Mouse (Mus musculus): Measurements from ENCODE around the gene Svs5. TPM values are rescaled to one million over a fixed set of nuclear protein-coding genes. Genes with fewer than 3 reads are reported as not detected.

Svs5 gene
- total and polyA plus RNA-seq, 3 experiments = not detected

DNA sequence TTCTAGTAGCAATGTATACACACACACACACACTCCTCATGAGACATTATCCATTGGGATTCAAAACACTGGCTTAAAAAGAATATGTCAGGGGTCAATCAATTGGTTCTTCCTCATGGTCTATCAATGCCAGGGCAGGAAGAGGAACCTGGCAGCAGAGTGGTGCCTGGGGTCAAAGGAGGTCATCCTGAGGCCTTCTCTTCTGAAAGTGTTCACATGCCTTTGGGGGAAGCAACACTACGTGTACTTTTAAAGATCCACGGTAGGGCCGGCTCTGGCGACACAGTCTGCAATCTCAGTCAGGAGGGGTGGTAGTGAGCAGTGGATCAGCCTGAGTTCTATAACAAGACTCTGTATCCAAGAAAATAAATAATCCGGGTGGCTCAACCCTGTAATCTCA is 27.1 kb downstream of the Svs5 start:
- Histone ChIP-seq H3K4me3 (ENCODE audit: low read depth, low read length) (no peak overlapping the region), H3K4me1 (ENCODE audit: insufficient read depth, low read depth, low read length) (no peaks in the 10 kb centered on the region), H3K27me3 (ENCODE audit: insufficient read depth, low read length) (no peaks in the 10 kb centered on the region; the same call in 1 of the 2 replicates), H3K9me3 (replicated peaks) (0 out of 2 replicates have a peak, but pooled peaks cover 3% of the 10 kb centered on the region), H3K36me3 (replicated peaks) (no peaks in the 10 kb centered on the region)
- no peak for DNase-seq (ENCODE audit: low spot score)
- ATAC-seq (ENCODE audit: extremely low read depth, insufficient number of reproducible peaks, low FRiP score, poor library complexity, severe bottlenecking) = no peak
- TF ChIP-seq TAL1 (conservative IDR thresholded peaks at IDR 0.05; ENCODE audit: low read depth, low read length) = no peak
- no peak for TF ChIP-seq CTCF (IDR thresholded peaks at IDR 0.05; ENCODE audit: low read depth, low read length)
- no peak for TF ChIP-seq GATA1 (IDR thresholded peaks at IDR 0.05; ENCODE audit: borderline replicate concordance, low read length)
- no peak for TF ChIP-seq GATA2 (IDR thresholded peaks at IDR 0.05; ENCODE audit: borderline replicate concordance, low read depth, low read length)
- no peak for TF ChIP-seq POLR2AphosphoS5 (IDR thresholded peaks at IDR 0.05; ENCODE audit: insufficient replicate concordance, low read depth, low read length)

DNA sequence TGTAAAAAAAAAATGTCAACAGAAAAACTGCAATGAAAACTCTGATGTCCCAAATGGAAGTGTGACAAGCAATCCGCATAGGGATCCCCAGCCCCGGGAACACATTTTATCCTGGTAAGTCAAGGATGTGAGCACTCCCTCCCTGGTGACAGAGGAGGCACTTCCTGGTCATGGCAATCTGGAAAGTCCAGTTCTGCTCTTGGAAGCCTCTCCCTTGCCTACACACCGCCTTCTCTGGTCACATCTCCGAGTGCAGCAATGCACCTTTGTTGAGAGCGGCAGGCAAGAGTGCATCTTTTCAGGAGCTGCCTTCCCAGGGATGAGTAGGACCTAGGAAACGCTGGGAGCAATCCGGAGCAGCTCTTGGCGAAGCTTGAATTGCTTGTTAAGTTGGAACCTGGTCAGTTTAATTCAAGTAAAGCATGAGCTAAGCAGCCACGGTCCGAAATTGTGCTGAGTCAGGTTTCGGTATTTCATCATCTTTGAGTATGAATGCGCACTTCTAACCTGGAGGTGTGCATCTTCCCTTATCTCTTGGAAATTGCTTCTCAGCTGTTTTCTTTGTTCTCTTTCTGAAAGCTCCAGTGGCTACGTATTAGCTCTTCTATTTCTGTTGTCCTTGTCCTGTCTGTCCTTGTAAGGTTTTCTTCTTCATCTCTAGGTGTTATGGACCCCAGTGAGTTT is 28.6 kb downstream of the Svs5 start:
- Histone ChIP-seq H3K4me1 (ENCODE audit: insufficient read depth, low read depth, low read length) (no peaks in the 10 kb centered on the region), H3K36me3 (replicated peaks) (no peaks in the 10 kb centered on the region), H3K4me3 (ENCODE audit: low read depth, low read length) (no peak overlapping the region), H3K27me3 (ENCODE audit: insufficient read depth, low read length) (no peaks in the 10 kb centered on the region), H3K9me3 (replicated peaks) (0 out of 2 replicates have a peak, but pooled peaks cover 3% of the 10 kb centered on the region)
- no peak for TF ChIP-seq POLR2AphosphoS5 (IDR thresholded peaks at IDR 0.05; ENCODE audit: insufficient replicate concordance, low read depth, low read length)
- TF ChIP-seq CTCF (IDR thresholded peaks at IDR 0.05; ENCODE audit: low read depth, low read length) = no peak
- TF ChIP-seq GATA2 (IDR thresholded peaks at IDR 0.05; ENCODE audit: borderline replicate concordance, low read depth, low read length) = no peak
- no peak for TF ChIP-seq TAL1 (conservative IDR thresholded peaks at IDR 0.05; ENCODE audit: low read depth, low read length)
- no peak for TF ChIP-seq GATA1 (IDR thresholded peaks at IDR 0.05; ENCODE audit: borderline replicate concordance, low read length)
- no peak for DNase-seq (ENCODE audit: low spot score)
- ATAC-seq (ENCODE audit: extremely low read depth, insufficient number of reproducible peaks, low FRiP score, poor library complexity, severe bottlenecking) = no peak

DNA sequence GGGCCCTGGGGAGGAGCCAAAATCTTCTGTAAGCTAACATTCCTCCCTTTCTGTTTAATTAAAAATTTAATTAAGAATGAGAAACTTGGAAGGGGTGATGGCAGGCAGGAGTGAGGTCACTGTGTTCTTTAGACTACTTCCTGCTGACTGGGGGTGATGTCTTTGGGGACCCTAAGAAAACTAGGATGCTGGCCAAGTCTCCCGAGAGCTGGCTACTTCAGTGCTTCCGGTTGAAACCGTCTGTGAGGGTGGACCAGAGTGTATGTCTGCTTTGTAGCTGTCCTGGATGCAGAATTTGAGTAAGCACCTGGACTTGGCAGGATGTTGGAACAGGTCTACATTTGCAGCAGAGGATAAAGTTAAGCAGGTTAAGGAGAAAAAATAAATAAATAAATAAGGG is 34.4 kb downstream of the Svs5 start:
- DNase-seq (ENCODE audit: low spot score) = no peak
- no peaks in the 10 kb centered on the region for H3K27me3 ChIP-seq (ENCODE audit: insufficient read depth, low read length)
- no peak for ATAC-seq (ENCODE audit: extremely low read depth, insufficient number of reproducible peaks, low FRiP score, poor library complexity, severe bottlenecking)
- 0 out of 2 replicates have a peak, but pooled peaks cover 3% of the 10 kb centered on the region for H3K9me3 ChIP-seq (replicated peaks)
- no peak for TF ChIP-seq TAL1 (conservative IDR thresholded peaks at IDR 0.05; ENCODE audit: low read depth, low read length)
- TF ChIP-seq POLR2AphosphoS5 (IDR thresholded peaks at IDR 0.05; ENCODE audit: insufficient replicate concordance, low read depth, low read length) = no peak
- no peaks in the 10 kb centered on the region for H3K4me1 ChIP-seq (ENCODE audit: insufficient read depth, low read depth, low read length)
- H3K4me3 ChIP-seq (ENCODE audit: low read depth, low read length) = no peak overlapping the region
- no peaks in the 10 kb centered on the region for H3K36me3 ChIP-seq (replicated peaks)

DNA sequence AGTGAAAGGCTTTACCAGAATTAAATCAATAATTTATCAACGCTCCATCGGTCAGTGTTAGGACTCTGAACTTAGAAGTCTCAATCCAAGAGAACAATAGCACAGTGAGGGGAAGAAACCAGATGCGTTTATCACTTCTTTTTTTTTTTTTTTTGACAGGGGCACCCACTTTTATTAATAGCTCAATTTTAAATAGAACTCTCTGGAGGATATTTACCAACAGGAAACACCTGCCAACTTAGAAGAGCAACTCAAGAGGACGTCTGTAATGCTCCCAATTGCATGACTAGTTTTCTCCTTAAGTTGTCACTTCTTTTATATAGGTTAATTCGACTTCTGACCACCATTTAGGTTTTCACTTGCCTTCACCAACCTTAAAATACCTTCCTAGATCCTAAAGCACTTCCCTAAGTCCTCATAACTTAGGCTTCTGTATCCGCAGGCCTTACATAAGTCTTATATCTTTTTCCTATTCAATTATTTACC is 36.1 kb downstream of the Svs5 start:
- no peak for TF ChIP-seq POLR2AphosphoS5 (IDR thresholded peaks at IDR 0.05; ENCODE audit: insufficient replicate concordance, low read depth, low read length)
- TF ChIP-seq TAL1 (conservative IDR thresholded peaks at IDR 0.05; ENCODE audit: low read depth, low read length) = no peak
- TF ChIP-seq GATA1 (IDR thresholded peaks at IDR 0.05; ENCODE audit: borderline replicate concordance, low read length) = no peak
- no peak for TF ChIP-seq CTCF (IDR thresholded peaks at IDR 0.05; ENCODE audit: low read depth, low read length)
- no peak for TF ChIP-seq GATA2 (IDR thresholded peaks at IDR 0.05; ENCODE audit: borderline replicate concordance, low read depth, low read length)
- no peak for ATAC-seq (ENCODE audit: extremely low read depth, insufficient number of reproducible peaks, low FRiP score, poor library complexity, severe bottlenecking)

DNA sequence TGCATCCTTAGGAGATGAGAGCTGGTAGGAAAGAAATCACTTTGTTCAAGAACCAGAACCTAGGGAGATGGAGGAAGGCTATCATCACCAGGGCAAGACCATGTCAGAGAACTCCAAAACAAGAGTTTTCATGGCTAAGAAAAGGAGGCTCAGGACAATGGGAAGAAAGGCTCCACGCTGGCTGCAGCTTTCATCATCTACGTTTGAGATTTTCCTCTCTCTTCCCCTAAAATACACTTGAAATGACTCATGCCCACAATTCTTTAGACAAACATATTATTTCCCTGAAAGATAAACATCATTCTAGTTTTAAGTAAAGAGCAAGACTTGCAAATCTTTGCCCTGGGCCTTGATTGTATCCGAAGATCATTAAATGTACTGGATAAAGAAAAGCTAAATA is 38.8 kb downstream of the Svs5 start:
- Histone ChIP-seq H3K36me3 (replicated peaks) (no peaks in the 10 kb centered on the region), H3K27me3 (ENCODE audit: insufficient read depth, low read length) (no peaks in the 10 kb centered on the region), H3K9me3 (replicated peaks) (no peaks in the 10 kb centered on the region), H3K4me1 (ENCODE audit: insufficient read depth, low read depth, low read length) (no peaks in the 10 kb centered on the region), H3K4me3 (ENCODE audit: low read depth, low read length) (no peak overlapping the region)
- no peak for DNase-seq (ENCODE audit: low spot score)
- no peak for ATAC-seq (ENCODE audit: extremely low read depth, insufficient number of reproducible peaks, low FRiP score, poor library complexity, severe bottlenecking)
- TF ChIP-seq POLR2AphosphoS5 (IDR thresholded peaks at IDR 0.05; ENCODE audit: insufficient replicate concordance, low read depth, low read length) (no peak), TAL1 (conservative IDR thresholded peaks at IDR 0.05; ENCODE audit: low read depth, low read length) (no peak), GATA2 (IDR thresholded peaks at IDR 0.05; ENCODE audit: borderline replicate concordance, low read depth, low read length) (no peak), GATA1 (IDR thresholded peaks at IDR 0.05; ENCODE audit: borderline replicate concordance, low read length) (no peak), CTCF (IDR thresholded peaks at IDR 0.05; ENCODE audit: low read depth, low read length) (no peak)

More for the DNA sequence above, 36.1 kb downstream of the Svs5 start:
- DNase-seq (ENCODE audit: low spot score) = no peak
- no peaks in the 10 kb centered on the region for H3K36me3 ChIP-seq (replicated peaks)
- 0 out of 2 replicates have a peak, but pooled peaks cover 3% of the 10 kb centered on the region for H3K9me3 ChIP-seq (replicated peaks)
- no peak overlapping the region for H3K4me3 ChIP-seq (ENCODE audit: low read depth, low read length)
- H3K4me1 ChIP-seq (ENCODE audit: insufficient read depth, low read depth, low read length) = no peaks in the 10 kb centered on the region
- H3K27me3 ChIP-seq (ENCODE audit: insufficient read depth, low read length) = no peaks in the 10 kb centered on the region

DNA sequence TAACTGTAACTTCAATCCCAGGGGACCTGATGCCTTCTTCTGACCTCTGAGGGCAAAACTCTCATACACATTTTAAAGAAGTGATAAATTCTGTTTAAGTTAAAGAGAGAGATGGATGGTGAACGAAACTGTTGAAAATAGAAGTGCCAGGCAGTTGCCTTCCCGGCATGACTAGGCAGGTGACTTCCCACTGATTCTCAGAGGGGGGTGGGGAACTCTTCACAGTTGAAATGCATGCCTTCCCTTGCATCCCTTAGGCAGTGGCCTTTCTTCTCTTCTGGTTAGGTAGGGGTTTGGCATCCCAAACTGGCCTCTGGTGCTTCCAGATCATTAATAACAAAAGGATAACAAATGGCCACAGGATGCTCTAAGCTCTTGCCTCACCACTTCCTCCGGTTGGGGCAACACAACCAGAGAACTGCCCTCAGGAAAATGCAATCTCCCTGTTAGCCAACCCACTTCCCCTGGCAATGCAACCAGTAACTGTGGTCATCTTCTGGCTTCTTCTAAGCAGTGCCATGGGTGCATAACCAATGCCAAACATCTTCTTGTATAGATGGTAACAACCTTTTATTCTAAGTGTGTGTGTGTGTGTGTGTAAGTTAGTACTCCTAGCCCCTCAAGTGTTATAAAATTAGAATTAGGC is 40.0 kb downstream of the Svs5 start:
- DNase-seq (ENCODE audit: low spot score) (no peak), ATAC-seq (ENCODE audit: extremely low read depth, insufficient number of reproducible peaks, low FRiP score, poor library complexity, severe bottlenecking) (no peak)
- H3K4me1 ChIP-seq (ENCODE audit: insufficient read depth, low read depth, low read length) = no peaks in the 10 kb centered on the region
- TF ChIP-seq GATA2 (IDR thresholded peaks at IDR 0.05; ENCODE audit: borderline replicate concordance, low read depth, low read length) = no peak
- no peak for TF ChIP-seq TAL1 (conservative IDR thresholded peaks at IDR 0.05; ENCODE audit: low read depth, low read length)
- TF ChIP-seq GATA1 (IDR thresholded peaks at IDR 0.05; ENCODE audit: borderline replicate concordance, low read length) = no peak
- TF ChIP-seq POLR2AphosphoS5 (IDR thresholded peaks at IDR 0.05; ENCODE audit: insufficient replicate concordance, low read depth, low read length) = no peak
- TF ChIP-seq CTCF (IDR thresholded peaks at IDR 0.05; ENCODE audit: low read depth, low read length) = no peak
- H3K4me3 ChIP-seq (ENCODE audit: low read depth, low read length) = no peak overlapping the region
- no peaks in the 10 kb centered on the region for H3K9me3 ChIP-seq (replicated peaks)
- H3K36me3 ChIP-seq (replicated peaks) = no peaks in the 10 kb centered on the region
- H3K27me3 ChIP-seq (ENCODE audit: insufficient read depth, low read length) = no peaks in the 10 kb centered on the region

Measured in G1E (cell line).